Mouse (Mus musculus) urinary bladder, postnatal 14 days (tissue): Measurements from ENCODE around the gene Gmcl1.

Source experiments
- DNase-seq: peaks from one replicate; pipeline ENCODE4 v3.0.0; 2021; ENCODE audit warnings: low spot score

The Gmcl1 gene

DNA sequence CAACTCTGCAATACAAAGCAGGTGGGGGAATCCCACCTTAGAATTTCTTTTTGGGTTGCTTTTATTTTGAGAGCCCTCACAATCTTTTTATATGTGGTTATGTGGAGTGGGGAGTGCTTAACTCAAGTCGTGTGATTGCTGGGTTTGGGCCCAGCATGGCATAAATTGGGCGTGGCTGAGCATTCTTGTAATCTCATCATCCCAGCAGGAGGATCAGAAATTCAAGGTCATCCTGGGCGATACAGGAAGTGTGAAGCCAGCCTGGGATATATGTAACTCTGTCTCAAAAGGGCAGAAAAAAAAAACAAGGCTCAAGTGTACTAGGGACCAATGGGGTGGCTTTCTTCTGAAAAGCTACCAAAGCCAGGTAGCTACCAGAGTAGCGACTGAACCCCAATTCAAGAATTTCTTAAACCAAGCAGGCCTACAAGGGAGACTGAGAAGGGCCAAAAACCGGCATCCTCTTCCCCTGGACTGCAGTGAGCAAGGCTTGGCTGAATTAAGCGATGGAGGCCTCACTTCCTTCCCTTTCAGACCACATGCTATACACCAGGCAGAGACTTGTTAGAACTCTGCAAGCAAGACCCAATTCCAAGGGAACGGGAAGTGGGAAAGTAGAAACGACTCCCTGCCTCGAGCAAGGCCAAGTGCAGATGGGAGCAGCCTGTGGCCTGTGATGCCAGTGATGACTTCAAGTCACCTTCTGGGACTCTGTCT lies 72.9 kb downstream of the Gmcl1 start:
- DNase-seq: no peak

- no peak for DNase-seq
These were observed 74.7 kb downstream of the Gmcl1 start for GRCm38 (mm10) chr6:86658501-86658900.

GRCm38 (mm10) chr6:86654270-86654916 lies 78.8 kb downstream of the Gmcl1 start:
- DNase-seq: no peak

GRCm38 (mm10) chr6:86653026-86653425 lies 80.2 kb downstream of the Gmcl1 start:
- no peak for DNase-seq

DNA sequence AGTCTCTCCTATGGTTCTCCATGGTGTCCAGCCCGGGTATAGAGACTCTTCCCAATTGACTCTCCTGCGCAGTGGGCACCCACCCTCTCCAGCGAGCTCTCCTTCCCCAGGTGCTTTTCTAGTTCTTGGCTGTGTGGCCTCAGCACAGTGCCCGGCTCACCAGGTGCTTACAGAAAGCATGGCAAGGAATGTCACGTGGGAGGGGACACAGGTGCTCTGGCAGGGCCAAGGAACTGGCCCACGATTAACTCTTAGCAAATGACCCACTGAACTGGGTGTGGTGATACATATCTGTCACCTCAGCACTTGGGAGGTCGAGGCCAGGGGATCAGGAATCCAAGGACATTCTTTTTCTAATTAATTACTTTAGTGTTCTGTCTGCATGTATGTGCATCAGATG lies 87.0 kb downstream of the Gmcl1 start:
- no peak for DNase-seq

- DNase-seq: no peak
These were observed 87.6 kb downstream of the Gmcl1 start for GRCm38 (mm10) chr6:86645551-86645950.

GRCm38 (mm10) chr6:86644775-86645400 lies 88.3 kb downstream of the Gmcl1 start:
- no peak for DNase-seq
